8 mouse cellular contexts compared by ENCODE assay signal in the genomic region with DNA sequence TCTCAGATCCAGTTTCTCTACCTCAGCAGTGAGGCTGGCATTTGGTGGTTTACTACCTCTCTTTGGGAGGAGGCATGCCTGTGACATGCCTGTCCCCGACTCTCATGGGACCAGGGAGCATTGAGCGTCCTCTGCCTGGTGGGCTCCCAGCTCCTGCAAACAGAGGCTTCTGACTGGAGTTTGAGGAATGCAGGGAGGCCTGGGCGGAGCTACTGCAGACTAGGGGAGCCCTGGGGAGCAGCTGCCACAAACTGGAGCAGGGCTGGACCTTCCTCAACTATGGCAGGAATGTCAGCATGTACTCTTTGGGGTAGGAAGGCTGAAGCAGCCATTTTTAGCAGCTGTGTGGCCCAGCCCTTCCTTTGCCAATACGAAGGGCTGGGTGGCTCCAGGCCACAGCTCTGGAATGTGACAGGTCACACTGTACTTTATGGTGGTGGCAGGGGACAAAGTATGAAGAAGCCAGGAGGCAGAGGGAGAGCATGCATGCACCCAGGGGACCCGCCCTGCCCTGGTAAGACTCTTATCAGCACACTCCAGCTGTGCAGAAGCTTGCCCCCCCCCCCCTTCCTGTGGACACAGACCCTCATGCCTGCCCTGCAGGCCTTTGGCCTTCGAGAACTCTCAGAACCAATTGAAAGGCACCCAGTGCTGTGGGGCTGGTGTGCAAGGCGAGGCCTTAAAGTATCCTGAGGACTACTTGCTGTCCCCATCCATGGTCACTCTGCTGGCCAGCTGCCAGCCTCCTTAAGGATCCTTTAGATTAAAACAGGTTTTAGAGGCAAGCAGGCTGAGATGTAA.
DNase-seq lines count a peak whose midpoint lies in the region; ATAC-seq lines count a peak whose summit lies in the region.

No protein-coding gene starts in this region.

- no peak overlapping the region for H3K9ac ChIP-seq in forebrain, embryonic 11.5 days (ENCODE audit: low read length)
- H3K9ac ChIP-seq in forebrain, embryonic 15.5 days (replicated peaks): no peak overlapping the region
- peak overlapping the region; percentile 73 for H3K9ac ChIP-seq in heart, embryonic 13.5 days

- H3K4me2 ChIP-seq in forebrain, embryonic 11.5 days (ENCODE audit: low read depth, low read length, severe bottlenecking): no peak overlapping the region
- no peak overlapping the region for H3K4me2 ChIP-seq in forebrain, embryonic 15.5 days (replicated peaks)
- H3K4me2 ChIP-seq in heart, embryonic 13.5 days: peak overlapping the region; percentile 41

- WGBS in forebrain, embryonic 11.5 days: 53% methylated on average over 7 of the region's 7 CpGs
- 58% methylated on average over 7 of the region's 7 CpGs for WGBS in forebrain, embryonic 15.5 days
- WGBS in heart, embryonic 13.5 days: 16% methylated on average over 7 of the region's 7 CpGs

- no peaks in the 10 kb centered on the region for H3K27me3 ChIP-seq in forebrain, embryonic 11.5 days (ENCODE audit: control insufficient read depth, insufficient read depth, low read length)
- H3K27me3 ChIP-seq in forebrain, embryonic 15.5 days: no peaks in the 10 kb centered on the region
- no peaks in the 10 kb centered on the region for H3K27me3 ChIP-seq in heart, embryonic 13.5 days (replicated peaks)

- H3K4me1 ChIP-seq in forebrain, embryonic 11.5 days (replicated peaks; ENCODE audit: control insufficient read depth, insufficient read depth, low read length): 0 out of 2 replicates have a peak, but pooled peaks cover 4% of the 10 kb centered on the region
- H3K4me1 ChIP-seq in forebrain, embryonic 15.5 days: peaks cover 8% of the 10 kb centered on the region
- peaks cover 65% of the 10 kb centered on the region for H3K4me1 ChIP-seq in heart, embryonic 13.5 days

- no peaks in the 10 kb centered on the region; the same call in 1 of the 2 replicates for H3K9me3 ChIP-seq in forebrain, embryonic 11.5 days (ENCODE audit: control insufficient read depth, low read length)
- H3K9me3 ChIP-seq in forebrain, embryonic 15.5 days: no peaks in the 10 kb centered on the region
- peaks cover 8% of the 10 kb centered on the region for H3K9me3 ChIP-seq in heart, embryonic 13.5 days

- peak; percentile 36; the same call in 1 of the 2 replicates for ATAC-seq in forebrain, embryonic 11.5 days (replicated peaks; ENCODE audit: low FRiP score)
- ATAC-seq in forebrain, embryonic 15.5 days (replicated peaks): no peak
- peak; percentile 82 for ATAC-seq in heart, embryonic 13.5 days (ENCODE audit: extremely low read depth, insufficient number of reproducible peaks, low FRiP score, low TSS enrichment)
- ATAC-seq in megakaryocyte progenitor cell, adult 5-6 weeks (replicated peaks; ENCODE audit: poor library complexity): peak; percentile 64
- no peak; the same call in 1 of the 2 replicates for ATAC-seq in granulocyte monocyte progenitor cell, adult 5-6 weeks (replicated peaks; ENCODE audit: poor library complexity, severe bottlenecking)

- no peaks in the 10 kb centered on the region for H3K36me3 ChIP-seq in forebrain, embryonic 11.5 days (ENCODE audit: control insufficient read depth, insufficient read depth, low read length)
- no peaks in the 10 kb centered on the region for H3K36me3 ChIP-seq in forebrain, embryonic 15.5 days
- H3K36me3 ChIP-seq in heart, embryonic 13.5 days: no peaks in the 10 kb centered on the region

- DNase-seq in forebrain, embryonic 11.5 days (ENCODE audit: low spot score): peak; percentile 61
- peak; percentile 66 for DNase-seq in embryo, embryonic 10 days (ENCODE audit: low spot score)
- peak; percentile 71 to 88 for DNase-seq in kidney, postnatal 25 days
- no peak for DNase-seq in layer of hippocampus, postnatal 14 days (ENCODE audit: low spot score in 2 of 2)

- no peak overlapping the region for H3K27ac ChIP-seq in forebrain, embryonic 11.5 days (ENCODE audit: low read depth, low read length)
- no peak overlapping the region for H3K27ac ChIP-seq in forebrain, embryonic 15.5 days (replicated peaks)
- H3K27ac ChIP-seq in heart, embryonic 13.5 days (replicated peaks): peak overlapping the region; percentile 90

- no peak overlapping the region for H3K4me3 ChIP-seq in forebrain, embryonic 11.5 days (ENCODE audit: low read depth, low read length)
- no peak overlapping the region for H3K4me3 ChIP-seq in forebrain, embryonic 15.5 days
- no peak overlapping the region for H3K4me3 ChIP-seq in heart, embryonic 13.5 days

Comparison
In these comparisons a context has a peak if more than half of its experiments do, and no peak if none do; other contexts are left out.
1. ATAC-seq: peak in forebrain, embryonic 11.5 days (single experiment), heart, embryonic 13.5 days (single experiment) and megakaryocyte progenitor cell, adult 5-6 weeks (single experiment); none in forebrain, embryonic 15.5 days (single experiment) and granulocyte monocyte progenitor cell, adult 5-6 weeks (single experiment).
2. DNase-seq: peak in forebrain, embryonic 11.5 days (single experiment), embryo, embryonic 10 days (single experiment) and kidney, postnatal 25 days (2 of 2); none in layer of hippocampus, postnatal 14 days (0 of 2).